Mouse (Mus musculus) monocyte, adult 5-6 weeks (primary cell): ENCODE data around the gene Hfe. TPM values are rescaled to one million over a fixed set of nuclear protein-coding genes. Genes with fewer than 3 reads are reported as not detected.

Experiments
- ATAC-seq: fragments of 153-309, 156-312 bp; replicated peaks from 2 replicates; pipeline ENCODE4 v1.8.0; 2017; ENCODE audit warnings: mild to moderate bottlenecking; ENCODE audit not compliant: low TSS enrichment, insufficient number of reproducible peaks, severe bottlenecking, poor library complexity, low FRiP score
- total RNA-seq: library from RNA; stranded (forward); fragments of 200-1000, 200-491, 200-594 nt; gene quantifications from 3 replicates; pipeline ENCODE4 v1.2.3, GENCODE M21; 2017

Gene Hfe
- total RNA-seq, 1 experiment from 2014 or later, result 170 TPM

DNA sequence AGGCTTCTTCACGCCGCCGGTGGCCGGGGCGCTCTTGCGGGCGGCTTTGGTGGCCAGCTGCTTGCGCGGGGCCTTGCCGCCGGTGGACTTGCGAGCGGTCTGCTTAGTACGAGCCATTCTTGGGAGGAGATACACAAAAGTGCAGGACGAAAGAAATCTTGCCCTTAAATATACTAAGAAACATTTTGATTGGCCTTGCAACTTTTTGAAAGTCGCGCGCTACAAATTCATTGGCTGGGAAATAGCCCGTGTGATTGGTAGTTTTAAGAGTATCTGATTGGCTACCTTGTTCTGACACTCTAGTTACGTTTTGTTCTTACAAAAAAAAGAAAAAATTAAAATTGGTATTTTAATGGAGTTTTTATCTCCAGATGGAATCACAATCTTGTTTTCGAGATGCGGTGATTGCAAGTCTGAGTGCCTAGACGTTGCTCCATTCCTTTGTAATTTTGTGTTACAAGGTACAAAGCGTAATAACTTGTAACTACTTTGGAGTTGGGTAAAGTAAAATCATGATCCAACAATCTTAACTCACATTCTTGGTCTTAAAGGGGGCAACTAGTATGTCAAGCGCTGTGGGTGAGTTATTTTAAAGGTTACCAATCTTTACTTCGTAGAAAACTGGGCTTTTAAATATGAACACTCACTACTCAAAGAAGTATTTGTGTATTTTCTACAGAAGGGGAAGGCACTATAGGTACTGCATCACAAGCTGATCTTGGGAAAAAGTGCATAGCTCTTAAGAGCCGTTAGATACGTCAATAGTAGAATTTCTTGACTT, 34.9 kb upstream of the Hfe start, which contains the start of gene Hist1h3c:
Gene Hist1h3c (minus strand): TSS at position 222 of the 781 bp plus-strand sequence.
- ATAC-seq, result 0 out of 2 replicates have a peak, but pooled peaks have one; percentile 51

DNA sequence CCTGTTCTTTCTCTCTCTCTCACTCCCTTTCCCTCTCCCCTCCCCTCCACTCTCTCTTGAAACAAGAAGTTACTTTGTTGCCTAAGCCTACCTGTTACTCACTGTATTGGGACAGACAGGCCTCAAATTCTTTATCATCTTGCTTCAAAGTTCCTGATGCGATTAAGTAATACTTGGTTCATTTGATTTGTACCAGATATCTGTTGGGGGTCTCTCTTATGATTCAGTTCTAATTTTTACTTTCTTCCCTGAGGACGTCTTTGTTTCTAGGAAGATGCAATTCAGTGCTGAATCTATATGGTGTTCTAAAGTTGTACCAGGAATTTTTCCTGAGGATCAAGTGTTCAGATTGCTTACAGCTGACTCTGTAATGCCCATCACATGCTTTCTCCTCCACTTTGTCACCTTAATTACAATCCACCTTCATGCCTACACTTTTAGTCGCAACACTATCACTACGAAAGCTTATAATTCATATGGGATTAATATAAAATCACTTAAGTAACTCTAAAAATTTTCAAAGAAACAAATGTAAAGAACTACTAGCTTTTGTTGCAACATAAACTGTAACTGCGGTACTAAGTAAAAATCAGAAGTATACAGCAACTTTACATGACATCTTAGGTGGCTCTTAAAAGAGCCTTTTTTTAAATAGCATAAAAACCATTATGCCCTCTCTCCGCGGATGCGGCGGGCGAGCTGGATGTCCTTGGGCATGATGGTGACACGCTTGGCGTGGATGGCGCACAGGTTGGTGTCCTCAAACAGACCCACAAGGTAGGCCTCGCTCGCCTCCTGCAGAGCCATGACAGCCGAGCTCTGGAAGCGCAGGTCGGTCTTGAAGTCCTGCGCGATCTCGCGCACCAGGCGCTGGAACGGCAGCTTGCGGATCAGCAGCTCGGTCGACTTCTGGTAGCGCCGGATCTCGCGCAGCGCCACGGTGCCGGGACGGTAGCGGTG, 34.0 kb upstream of the Hfe start:
- ATAC-seq, result no peak

DNA sequence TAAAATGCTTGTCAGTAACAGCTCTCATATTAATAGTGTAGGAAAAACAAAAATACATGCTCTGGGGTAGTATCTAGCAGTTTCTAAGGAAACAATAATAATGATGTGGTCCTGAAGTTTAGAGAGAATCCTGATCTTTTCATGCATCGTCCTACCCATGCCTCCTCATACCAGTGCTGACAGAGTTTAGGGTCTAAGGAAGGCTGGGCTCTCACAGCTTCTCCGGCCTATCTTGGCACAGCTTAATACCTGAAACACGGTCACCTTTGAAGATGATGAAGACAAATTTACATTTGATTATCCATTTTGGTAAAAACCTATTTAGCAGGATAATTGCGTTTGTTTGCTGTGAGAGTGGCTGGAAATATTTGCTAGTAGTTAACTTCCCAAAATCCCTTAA, 33.3 kb upstream of the Hfe start:
- no peak for ATAC-seq

GRCm38 (mm10) chr13:23743215-23743614, 32.6 kb upstream of the Hfe start:
- ATAC-seq, result no peak

GRCm38 (mm10) chr13:23742007-23742406, 31.4 kb upstream of the Hfe start:
- no peak for ATAC-seq

GRCm38 (mm10) chr13:23740910-23741309, 30.3 kb upstream of the Hfe start:
- no peak for ATAC-seq

DNA sequence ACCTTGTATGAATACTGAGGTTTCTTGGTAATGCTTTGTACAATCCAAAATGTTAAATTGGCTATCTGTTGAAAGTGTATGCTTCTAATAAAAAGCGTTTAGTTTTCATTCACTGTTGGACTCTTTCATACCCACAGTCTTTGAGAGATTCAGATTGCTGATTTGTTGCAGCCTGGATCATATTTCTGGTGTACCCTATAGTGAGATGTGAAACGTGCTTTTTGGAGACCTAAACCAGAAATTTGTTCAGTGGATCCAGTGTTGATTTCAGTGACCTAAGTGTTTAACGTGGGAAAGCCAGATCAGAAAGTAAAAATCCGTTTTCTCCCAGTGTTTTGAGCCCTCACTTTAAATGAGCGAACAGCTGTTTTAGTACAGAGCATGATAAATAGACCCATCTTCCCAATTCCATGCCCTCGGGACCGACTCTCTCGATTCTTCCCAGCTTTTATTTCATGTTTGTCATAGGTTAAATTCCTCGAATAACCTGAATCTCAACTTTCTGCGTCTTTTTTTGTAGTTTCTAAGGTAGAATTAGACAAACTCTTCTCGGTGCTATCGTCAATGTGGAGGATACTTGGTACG, 29.7 kb upstream of the Hfe start:
- no peak for ATAC-seq

- ATAC-seq, result peak; percentile 48; the same call in 1 of the 2 replicates
These were observed 29.2 kb upstream of the Hfe start for GRCm38 (mm10) chr13:23739922-23740252.

DNA sequence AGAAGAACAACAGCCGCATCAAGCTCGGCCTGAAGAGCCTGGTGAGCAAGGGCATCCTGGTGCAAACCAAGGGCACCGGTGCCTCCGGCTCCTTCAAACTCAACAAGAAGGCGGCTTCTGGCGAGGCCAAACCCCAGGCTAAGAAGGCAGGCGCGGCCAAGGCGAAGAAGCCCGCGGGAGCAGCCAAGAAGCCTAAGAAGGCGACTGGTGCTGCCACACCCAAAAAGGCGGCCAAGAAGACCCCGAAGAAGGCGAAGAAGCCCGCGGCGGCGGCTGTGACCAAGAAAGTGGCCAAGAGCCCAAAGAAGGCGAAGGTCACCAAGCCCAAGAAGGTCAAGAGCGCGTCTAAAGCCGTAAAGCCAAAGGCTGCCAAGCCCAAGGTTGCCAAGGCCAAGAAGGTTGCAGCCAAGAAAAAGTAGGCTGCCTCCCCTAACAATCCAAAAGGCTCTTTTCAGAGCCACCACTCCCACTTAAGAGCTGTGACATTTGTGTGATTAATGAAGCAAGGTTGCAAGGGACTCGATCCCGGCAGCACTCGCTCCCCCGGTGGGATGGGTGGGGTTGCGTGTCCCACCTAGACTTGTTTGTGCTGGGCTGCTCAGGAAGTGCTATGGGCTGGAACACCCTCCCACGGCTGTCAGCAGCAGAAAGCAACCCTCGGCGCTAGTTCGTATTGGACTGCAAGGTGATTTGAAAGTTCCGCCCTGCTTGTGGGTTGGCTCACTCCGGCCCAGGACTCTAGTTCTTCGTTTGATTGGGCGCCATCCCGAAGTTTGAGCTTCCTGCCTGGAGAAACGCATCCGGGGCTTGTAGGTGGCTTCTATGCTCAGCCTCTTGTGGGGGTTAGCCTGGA, 28.6 kb upstream of the Hfe start:
- peak; percentile 86 for ATAC-seq

GRCm38 (mm10) chr13:23738677-23739068, 28.0 kb upstream of the Hfe start, which contains the start of gene Hist1h1c:
TSS of gene Hist1h1c (plus strand) at chr13:23738808.
- peak; percentile 78 for ATAC-seq

GRCm38 (mm10) chr13:23738041-23738440, 27.4 kb upstream of the Hfe start:
- no peak for ATAC-seq

DNA sequence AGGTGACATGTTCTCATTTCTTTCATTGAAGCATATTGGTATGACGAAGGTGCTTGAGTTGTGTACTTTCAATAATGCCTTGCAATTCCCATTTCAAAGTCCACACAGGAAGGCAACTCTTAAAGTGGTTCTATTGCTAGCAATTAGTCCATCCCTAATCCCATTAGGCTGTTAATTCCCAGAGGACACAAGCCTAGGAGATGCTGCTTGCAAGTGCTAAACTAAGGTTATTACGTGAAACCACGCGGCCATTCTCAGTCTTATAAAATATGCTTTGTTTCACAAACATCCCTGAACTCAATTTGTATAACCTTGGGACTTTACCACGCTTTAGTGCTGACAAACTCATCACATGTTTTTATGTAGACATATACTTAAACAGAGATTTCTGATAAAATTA, 26.4 kb upstream of the Hfe start:
- ATAC-seq, result no peak

DNA sequence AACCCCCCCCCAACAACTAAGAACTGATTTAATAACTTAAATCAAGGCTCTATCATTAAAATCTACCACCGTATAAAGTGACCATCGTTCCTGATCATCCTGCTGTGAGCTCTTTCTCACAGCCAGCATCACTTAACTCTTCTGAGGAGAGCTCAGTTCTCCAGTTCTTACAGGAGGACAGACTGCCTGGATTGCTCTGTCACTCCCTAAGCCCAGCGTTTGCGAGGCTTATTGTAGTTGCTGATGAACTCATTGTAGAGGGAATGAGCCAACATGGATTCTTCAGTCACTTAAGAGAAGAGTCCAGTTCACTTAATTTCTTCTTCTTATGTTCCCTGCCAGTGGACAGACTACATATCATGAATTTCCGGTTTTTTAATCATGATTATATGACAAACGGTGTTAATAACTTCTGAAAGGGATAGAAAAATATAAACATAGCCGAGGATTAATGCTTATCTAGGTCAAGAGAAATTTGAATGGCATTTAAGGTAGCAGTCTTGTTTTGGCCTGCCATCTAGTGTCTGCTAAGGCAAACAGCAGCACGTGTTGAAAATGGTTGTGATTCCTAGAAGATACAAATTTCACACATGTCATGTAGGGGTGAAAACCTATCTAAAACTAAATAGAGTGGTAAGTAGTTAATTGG, 21.6 kb upstream of the Hfe start:
- peak; percentile 64; the same call in 1 of the 2 replicates for ATAC-seq

DNA sequence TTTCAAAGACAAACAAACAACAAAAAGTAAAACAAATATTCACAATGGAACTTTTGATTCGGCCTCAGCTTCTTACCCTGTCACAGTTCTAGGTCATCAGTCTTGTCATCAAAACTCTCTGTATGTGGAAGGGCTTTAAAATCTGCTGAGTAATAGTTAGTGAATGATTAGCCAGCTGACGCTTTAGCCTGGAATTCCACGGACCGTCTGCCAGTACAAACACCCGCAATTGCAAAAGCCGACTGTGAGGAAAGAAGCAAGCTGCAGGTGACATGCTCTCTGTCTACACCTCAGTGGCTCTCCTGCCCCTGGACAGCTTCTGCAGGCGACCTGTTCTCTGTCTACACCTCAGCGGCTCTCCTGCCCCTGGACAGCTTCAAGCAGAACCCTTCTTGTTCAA, 19.8 kb upstream of the Hfe start:
- ATAC-seq, result no peak

GRCm38 (mm10) chr13:23729706-23730105, 19.1 kb upstream of the Hfe start:
- no peak for ATAC-seq

DNA sequence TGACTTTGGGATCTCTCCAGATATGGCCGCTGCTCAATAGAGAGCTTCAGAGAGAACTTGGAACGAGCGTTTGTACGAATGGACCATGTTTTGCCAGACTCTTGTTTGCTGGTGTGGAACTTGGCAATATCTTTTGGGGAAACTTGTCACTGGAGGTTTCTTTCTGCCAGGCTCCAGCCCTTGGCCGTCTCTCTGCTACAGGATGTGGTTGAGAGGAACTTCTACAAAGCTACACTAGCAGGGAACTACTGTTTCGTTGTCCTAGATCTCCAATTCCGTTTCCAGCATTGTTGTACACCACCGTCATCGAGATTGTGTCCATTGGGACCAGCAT, 18.5 kb upstream of the Hfe start:
- ATAC-seq, result peak; percentile 58; the same call in 1 of the 2 replicates

DNA sequence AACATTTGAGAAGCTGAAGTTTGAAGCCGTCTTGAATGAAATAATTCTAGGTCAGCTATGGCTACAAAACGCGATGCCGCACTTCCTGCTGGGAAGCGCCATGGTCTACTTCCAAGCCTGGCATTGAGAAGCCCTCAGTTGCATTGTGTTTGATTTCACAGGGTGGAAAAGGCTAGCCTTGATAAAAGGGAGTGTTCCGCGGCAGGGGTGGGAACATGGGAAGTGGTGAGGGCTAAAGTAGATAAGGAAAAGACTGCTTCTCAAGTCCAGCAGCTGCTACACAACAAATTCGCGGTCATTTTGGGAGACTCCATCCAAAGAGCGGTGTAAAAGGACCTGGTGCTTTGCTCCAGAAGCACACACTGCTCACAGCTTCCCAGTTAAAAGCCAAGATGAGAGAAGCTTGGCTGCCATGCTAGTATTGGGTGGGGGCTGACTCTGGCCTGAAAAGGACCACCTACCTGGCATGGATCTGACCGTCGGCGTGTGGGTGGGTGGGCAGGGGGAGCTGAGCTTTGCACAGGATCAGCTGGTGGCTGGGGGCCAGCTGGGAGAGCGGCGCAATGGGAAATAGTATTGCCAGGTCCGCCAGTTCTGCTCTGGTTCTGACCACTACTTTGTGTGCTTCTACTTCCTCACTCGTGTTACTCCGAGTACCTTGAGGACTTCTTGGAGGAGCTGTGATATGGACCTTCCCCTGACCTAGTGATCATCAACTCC, 18.0 kb upstream of the Hfe start:
- ATAC-seq, result no peak
